Mouse (Mus musculus) hindbrain, embryonic 13.5 days (tissue): ENCODE data around the gene Wbp1l. TPM values are rescaled to one million over a fixed set of nuclear protein-coding genes. Genes with fewer than 3 reads are reported as not detected.

Experiments
- ATAC-seq: fragments of 200-750 bp; cut with Nextera tagmentation; 2 replicates; pipeline ENCODE4 v1.8.0; 2017; ENCODE audit warnings: moderate TSS enrichment; ENCODE audit not compliant: low FRiP score
- H3K27ac ChIP-seq: fragments of 300-500 bp; sonication (generic); 2 replicates; pipeline ENCODE4 v1.5.1; 2015; ENCODE audit warnings: inconsistent platforms, mild to moderate bottlenecking, moderate library complexity
- H3K27me3 ChIP-seq: fragments of 300-500 bp; sonication (generic); 2 replicates; pipeline ENCODE4 v1.6.1; 2015; ENCODE audit warnings: mild to moderate bottlenecking, inconsistent platforms
- H3K36me3 ChIP-seq: fragments of 300-500 bp; sonication (generic); 2 replicates; pipeline ENCODE4 v1.6.1; 2015; ENCODE audit warnings: mild to moderate bottlenecking, inconsistent platforms
- H3K4me1 ChIP-seq: fragments of 300-500 bp; sonication (generic); replicated peaks from 2 replicates; pipeline ENCODE4 v1.6.1; 2015; ENCODE audit warnings: inconsistent platforms
- H3K4me2 ChIP-seq: fragments of 300-500 bp; sonication (generic); 2 replicates; pipeline ENCODE4 v1.6.1; 2015; ENCODE audit warnings: inconsistent platforms, mild to moderate bottlenecking, moderate library complexity
- H3K4me3 ChIP-seq: fragments of 300-500 bp; sonication (generic); 2 replicates; pipeline ENCODE4 v1.5.1; 2015; ENCODE audit warnings: mild to moderate bottlenecking, inconsistent platforms
- H3K9ac ChIP-seq: fragments of 300-500 bp; sonication (generic); 2 replicates; pipeline ENCODE4 v1.6.1; 2015; ENCODE audit warnings: mild to moderate bottlenecking, inconsistent platforms
- H3K9me3 ChIP-seq: fragments of 300-500 bp; sonication (generic); 2 replicates; pipeline ENCODE4 v1.6.1; 2016; ENCODE audit warnings: inconsistent platforms
- WGBS: fragments of 180-500 bp; shearing (Covaris S2); methylation state at CpG from one replicate; pipeline ENCODE4 v1.1.7; 2015; 5-methylcytosine and 5-hydroxymethylcytosine counted together
- polyA plus RNA-seq: library from polyadenylated mRNA; unstranded; fragments of >200 nt; fragmentation: Nextera tagmentation; extraction: Ambion mirVana; gene quantifications from 2 replicates; pipeline ENCODE4 v1.2.1, GENCODE M21; 2015

Gene Wbp1l
- polyA plus RNA-seq, 1 experiment from 2014 or later: 42.2 TPM

- 87% methylated on average over 9 of the region's 9 CpGs for WGBS
- H3K27ac ChIP-seq: no peak overlapping the region
- no peak overlapping the region for H3K9ac ChIP-seq
- no peak for ATAC-seq
- H3K4me3 ChIP-seq: no peak overlapping the region
- H3K27me3 ChIP-seq: 0 out of 2 replicates have a peak, but pooled peaks cover 4% of the 10 kb centered on the region
- H3K9me3 ChIP-seq: no peaks in the 10 kb centered on the region
- no peaks in the 10 kb centered on the region for H3K4me1 ChIP-seq
- no peak overlapping the region for H3K4me2 ChIP-seq
- H3K36me3 ChIP-seq: peaks cover 16% of the 10 kb centered on the region
Measured at GRCm38 (mm10) chr19:46701156-46701555, 102.3 kb downstream of the Wbp1l start.

- peaks cover 16% of the 10 kb centered on the region for H3K4me1 ChIP-seq
- H3K27ac ChIP-seq: no peak overlapping the region
- H3K36me3 ChIP-seq: peaks cover 11% of the 10 kb centered on the region
- H3K4me2 ChIP-seq: no peak overlapping the region
- no peak for ATAC-seq
- WGBS: 69% methylated on average over 7 of the region's 7 CpGs
- H3K27me3 ChIP-seq: 0 out of 2 replicates have a peak, but pooled peaks cover 4% of the 10 kb centered on the region
- no peaks in the 10 kb centered on the region for H3K9me3 ChIP-seq
- H3K4me3 ChIP-seq: no peak overlapping the region
- no peak overlapping the region for H3K9ac ChIP-seq
Measured at GRCm38 (mm10) chr19:46705779-46706495, 107.1 kb downstream of the Wbp1l start.

GRCm38 (mm10) chr19:46706540-46707295, 107.8 kb downstream of the Wbp1l start:
- no peak for ATAC-seq
- H3K4me1 ChIP-seq: peaks cover 16% of the 10 kb centered on the region
- H3K9ac ChIP-seq: no peak overlapping the region
- H3K36me3 ChIP-seq: peaks cover 5% of the 10 kb centered on the region; the same call in 1 of the 2 replicates
- 0 out of 2 replicates have a peak, but pooled peaks cover 4% of the 10 kb centered on the region for H3K27me3 ChIP-seq
- H3K4me3 ChIP-seq: peak overlapping the region; percentile 42; the same call in 1 of the 2 replicates
- 81% methylated on average over 9 of the region's 9 CpGs for WGBS
- no peak overlapping the region for H3K27ac ChIP-seq
- peak overlapping the region; percentile 59 for H3K4me2 ChIP-seq
- no peaks in the 10 kb centered on the region for H3K9me3 ChIP-seq

Other genes with a start within 250 kb of the Wbp1l start
- 2.4 and 2.7 TPM in 2 replicates for gene 2310034G01Rik, start 248.8 kb upstream of the Wbp1l start, polyA plus RNA-seq
- gene Actr1a, start 203.3 kb upstream of the Wbp1l start, polyA plus RNA-seq: 310 and 317 TPM in 2 replicates
- gene Sufu, start 202.2 kb upstream of the Wbp1l start, polyA plus RNA-seq: 25.0 and 26.3 TPM in 2 replicates
- gene Trim8, start 97.4 kb upstream of the Wbp1l start, polyA plus RNA-seq: 29.7 and 31.6 TPM in 2 replicates
- 212 and 220 TPM in 2 replicates for gene Arl3, start 25.9 kb upstream of the Wbp1l start, polyA plus RNA-seq
- 10.3 and 12.6 TPM in 2 replicates for gene Sfxn2, start 25.7 kb upstream of the Wbp1l start, polyA plus RNA-seq
- gene Cyp17a1, start 74.1 kb downstream of the Wbp1l start, polyA plus RNA-seq: not detected in 2 replicates
- gene Borcs7, start 90.8 kb downstream of the Wbp1l start, polyA plus RNA-seq: 20.9 and 24.5 TPM in 2 replicates
- gene As3mt, start 108.4 kb downstream of the Wbp1l start, polyA plus RNA-seq: 37.3 and 37.4 TPM in 2 replicates
- gene Cnnm2, start 162.5 kb downstream of the Wbp1l start, polyA plus RNA-seq: 5.2 and 5.8 TPM in 2 replicates